Mouse (Mus musculus) 3T3-L1 (cell line): Measurements from ENCODE around the gene Magt1.
"Not testable (repeated sequence)": the region's sequence is repeated elsewhere in the genome, so short reads cannot be mapped to it uniquely, and the experiment has no call there.

ENCODE experiments used
- DNase-seq: peaks from one replicate; pipeline ENCODE4 v3.0.0-alpha.2; 2015; ENCODE audit warnings: low read depth, low spot score

Gene Magt1

GRCm38 (mm10) chrX:106011465-106012159 lies at the start of gene Magt1:
Gene Magt1 (minus strand): TSS chrX:106011906.
- DNase-seq: peak; percentile 92

- peak; percentile 43 for DNase-seq
Measured at GRCm38 (mm10) chrX:106048191-106048590, 36.5 kb upstream of the Magt1 start.

GRCm38 (mm10) chrX:106045928-106046327 lies 34.2 kb upstream of the Magt1 start:
- DNase-seq: no peak

- DNase-seq: no peak
Measured at GRCm38 (mm10) chrX:106045455-106045854, 33.7 kb upstream of the Magt1 start.

GRCm38 (mm10) chrX:106043863-106044617 lies 32.3 kb upstream of the Magt1 start:
- peak; percentile 84 for DNase-seq

- DNase-seq: no peak
Measured at GRCm38 (mm10) chrX:106037185-106037752, 25.6 kb upstream of the Magt1 start.

- no peak for DNase-seq
Measured at GRCm38 (mm10) chrX:106035727-106036126, 24.0 kb upstream of the Magt1 start.

GRCm38 (mm10) chrX:106031124-106031523 lies 19.4 kb upstream of the Magt1 start:
- no peak for DNase-seq

- no peak for DNase-seq
Measured at GRCm38 (mm10) chrX:106030176-106030575, 18.5 kb upstream of the Magt1 start.

- DNase-seq: no peak
Measured at GRCm38 (mm10) chrX:106027343-106027674, 15.6 kb upstream of the Magt1 start.

- DNase-seq: peak; percentile 92
Measured at GRCm38 (mm10) chrX:106026418-106027342, 15.0 kb upstream of the Magt1 start, which contains the start of gene Atp7a. Gene Atp7a (plus strand): TSS chrX:106027276.

- no peak for DNase-seq
Measured at GRCm38 (mm10) chrX:106017516-106017915, 5.8 kb upstream of the Magt1 start.

- no peak for DNase-seq
Measured at GRCm38 (mm10) chrX:106017102-106017501, 5.4 kb upstream of the Magt1 start.

GRCm38 (mm10) chrX:106015571-106016322 lies 4.0 kb upstream of the Magt1 start, which contains the start of gene Cox7b:
Gene Cox7b (plus strand): TSS chrX:106015700.
- peak; percentile 95 for DNase-seq

- not testable (repeated sequence) for DNase-seq
Measured at GRCm38 (mm10) chrX:106014741-106015377, 3.2 kb upstream of the Magt1 start.

GRCm38 (mm10) chrX:106013217-106013616 lies 1.5 kb upstream of the Magt1 start:
- peak; percentile 84 for DNase-seq

- no peak for DNase-seq
Measured at GRCm38 (mm10) chrX:106012559-106012958, 853 bp upstream of the Magt1 start.

- DNase-seq: no peak
Measured at GRCm38 (mm10) chrX:106010762-106011161, 944 bp downstream of the Magt1 start.

- DNase-seq: no peak
Measured at GRCm38 (mm10) chrX:106001605-106002004, 10.1 kb downstream of the Magt1 start.

GRCm38 (mm10) chrX:105957091-105957490 lies 54.6 kb downstream of the Magt1 start:
- DNase-seq: not testable (repeated sequence)
